9 mouse cellular contexts compared by ENCODE assay signal in genomic region chr6:118373294-118373693, GRCm38 (mm10). TPM values are rescaled to one million over a fixed set of nuclear protein-coding genes. Genes with fewer than 3 reads are reported as not detected.
DNase-seq lines count a peak whose midpoint lies in the region; ATAC-seq and TF ChIP-seq lines count a peak whose summit lies in the region.
"Had no signal": no experiment of that assay in that cellular context is flagged by ENCODE, and none has a peak within 500 bp of the region (broad histone marks: within the 10 kb centered on the region; RNA-seq: fewer than 3 reads in every experiment).

No protein-coding gene starts in this region.

- H3K9me3 ChIP-seq in hindbrain, embryonic 11.5 days (ENCODE audit: control insufficient read depth, low read length): no peaks in the 10 kb centered on the region
- H3K9me3 ChIP-seq in hindbrain, embryonic 13.5 days: no peaks in the 10 kb centered on the region
- H3K9me3 ChIP-seq in CH12.LX (replicated peaks; ENCODE audit: low read length): no peaks in the 10 kb centered on the region
- no peaks in the 10 kb centered on the region for H3K9me3 ChIP-seq in neural tube, embryonic 11.5 days (ENCODE audit: control insufficient read depth, low read length)
- H3K9me3 ChIP-seq: embryonic facial prominence, embryonic 13.5 days had no signal

- peak; percentile 50 for TF ChIP-seq RAD21 in CH12.LX (IDR thresholded peaks at IDR 0.05; ENCODE audit: low read depth, low read length)

- no peak for ATAC-seq in hindbrain, embryonic 11.5 days (ENCODE audit: low FRiP score)
- no peak for ATAC-seq in hindbrain, embryonic 13.5 days (ENCODE audit: low FRiP score)
- no peak for ATAC-seq in neural tube, embryonic 11.5 days (ENCODE audit: insufficient read depth, low FRiP score, low TSS enrichment)
- no peak for ATAC-seq in inflammation-experienced regulatory T-cells, adult 6 months

- no peak for TF ChIP-seq EP300 in CH12.LX (IDR thresholded peaks at IDR 0.05; ENCODE audit: low read length)

- peak; percentile 67 for DNase-seq in hindbrain, embryonic 11.5 days (ENCODE audit: low spot score)
- DNase-seq in CH12.LX (ENCODE audit: extremely low read depth): peak; percentile 17
- peak; percentile 71 for DNase-seq in adrenal gland, postnatal 25 days
- peak; percentile 45 to 49 for DNase-seq in frontal cortex, postnatal 25 days (ENCODE audit: low spot score in 2 of 2)
- peak; percentile 36 to 38 for DNase-seq in layer of hippocampus, postnatal 14 days (ENCODE audit: low spot score in 2 of 2)
- peak; percentile 57 for DNase-seq in neural tube, embryonic 11.5 days (ENCODE audit: low spot score)

- H3K4me1 ChIP-seq in hindbrain, embryonic 11.5 days (replicated peaks; ENCODE audit: control insufficient read depth, insufficient read depth, low read length): no peaks in the 10 kb centered on the region
- 0 out of 2 replicates have a peak, but pooled peaks cover 3% of the 10 kb centered on the region for H3K4me1 ChIP-seq in hindbrain, embryonic 13.5 days (replicated peaks)
- H3K4me1 ChIP-seq in CH12.LX (ENCODE audit: control insufficient read depth in 1 of 2, insufficient read depth in 2 of 2): no peaks in the 10 kb centered on the region; a peak in 1 of 4 replicates
- H3K4me1 ChIP-seq in neural tube, embryonic 11.5 days (ENCODE audit: control insufficient read depth, insufficient read depth, low read length): no peaks in the 10 kb centered on the region

- H3K36me3 ChIP-seq in hindbrain, embryonic 11.5 days (ENCODE audit: control insufficient read depth, insufficient read depth, low read length): no peaks in the 10 kb centered on the region
- H3K36me3 ChIP-seq in hindbrain, embryonic 13.5 days: no peaks in the 10 kb centered on the region
- no peaks in the 10 kb centered on the region for H3K36me3 ChIP-seq in CH12.LX (replicated peaks in 1 of 2; ENCODE audit: control insufficient read depth in 1 of 2, insufficient read depth in 1 of 2, low read length in 1 of 2)
- no peaks in the 10 kb centered on the region for H3K36me3 ChIP-seq in neural tube, embryonic 11.5 days (ENCODE audit: control insufficient read depth, insufficient read depth, low read length)
- H3K36me3 ChIP-seq: embryonic facial prominence, embryonic 13.5 days had no signal

- H3K27me3 ChIP-seq in hindbrain, embryonic 11.5 days (ENCODE audit: control insufficient read depth, insufficient read depth, low read length): no peaks in the 10 kb centered on the region
- 0 out of 2 replicates have a peak, but pooled peaks cover 13% of the 10 kb centered on the region for H3K27me3 ChIP-seq in hindbrain, embryonic 13.5 days
- peaks cover 65% of the 10 kb centered on the region for H3K27me3 ChIP-seq in CH12.LX (replicated peaks)
- no peaks in the 10 kb centered on the region for H3K27me3 ChIP-seq in neural tube, embryonic 11.5 days (ENCODE audit: control insufficient read depth, insufficient read depth, low read length)

- TF ChIP-seq POLR2A in CH12.LX (IDR thresholded peaks at IDR 0.05; ENCODE audit: low read depth, low read length): no peak

- 42% methylated on average over 5 of the region's 5 CpGs for WGBS in hindbrain, embryonic 11.5 days
- WGBS in hindbrain, embryonic 13.5 days: 41% methylated on average over 5 of the region's 5 CpGs
- WGBS in neural tube, embryonic 11.5 days: 38% methylated on average over 5 of the region's 5 CpGs

- in situ Hi-C loops in CH12.LX (cut with MboI; ENCODE audit: low pct_ligation_motif_present, low pct_unique_long_range_greater_than_20kb, low sequenced_read_pairs): no loop called here

- no peak overlapping the region for H3K27ac ChIP-seq in hindbrain, embryonic 11.5 days (ENCODE audit: low read depth, low read length)
- H3K27ac ChIP-seq in hindbrain, embryonic 13.5 days: no peak overlapping the region
- no peak overlapping the region for H3K27ac ChIP-seq in CH12.LX (ENCODE audit: insufficient read depth, low read depth)
- H3K27ac ChIP-seq in neural tube, embryonic 11.5 days (ENCODE audit: low read depth, low read length): no peak overlapping the region
- H3K27ac ChIP-seq: embryonic facial prominence, embryonic 13.5 days had no signal

- no peak overlapping the region for H3K4me2 ChIP-seq in hindbrain, embryonic 11.5 days (replicated peaks; ENCODE audit: low read depth, low read length)
- H3K4me2 ChIP-seq in hindbrain, embryonic 13.5 days: no peak overlapping the region
- H3K4me2 ChIP-seq in CH12.LX (ENCODE audit: insufficient read depth, low read depth, poor library complexity, severe bottlenecking): no peak overlapping the region
- H3K4me2 ChIP-seq in neural tube, embryonic 11.5 days (ENCODE audit: low read depth): no peak overlapping the region
- H3K4me2 ChIP-seq: embryonic facial prominence, embryonic 13.5 days had no signal

- H3K79me2 ChIP-seq in CH12.LX (replicated peaks; ENCODE audit: control insufficient read depth, extremely low read depth, insufficient read depth, poor library complexity, severe bottlenecking): no peaks in the 10 kb centered on the region

- dilution Hi-C loops in CH12.LX (cut with MboI; ENCODE audit: extremely low pct_ligation_motif_present, extremely low pct_unique_long_range_greater_than_20kb, low sequenced_read_pairs): no loop called here

- H3K4me3 ChIP-seq in hindbrain, embryonic 11.5 days (ENCODE audit: low read depth, low read length): no peak overlapping the region
- H3K4me3 ChIP-seq in hindbrain, embryonic 13.5 days: no peak overlapping the region
- no peak overlapping the region for H3K4me3 ChIP-seq in CH12.LX (replicated peaks in 1 of 3; ENCODE audit: low read depth in 2 of 3, low read length in 2 of 3, poor library complexity in 1 of 3)
- H3K4me3 ChIP-seq in neural tube, embryonic 11.5 days (ENCODE audit: low read depth, low read length): no peak overlapping the region
- H3K4me3 ChIP-seq: embryonic facial prominence, embryonic 13.5 days had no signal

- no peak overlapping the region for H3K9ac ChIP-seq in hindbrain, embryonic 11.5 days (ENCODE audit: low read depth, low read length)
- H3K9ac ChIP-seq in hindbrain, embryonic 13.5 days: no peak overlapping the region
- H3K9ac ChIP-seq in CH12.LX (ENCODE audit: insufficient read depth, low read depth): no peak overlapping the region
- no peak overlapping the region for H3K9ac ChIP-seq in neural tube, embryonic 11.5 days (ENCODE audit: low read length)
- H3K9ac ChIP-seq: embryonic facial prominence, embryonic 13.5 days had no signal

- TF ChIP-seq CTCF in CH12.LX (conservative IDR thresholded peaks at IDR 0.05 in 1 of 2, IDR thresholded peaks at IDR 0.05 in 1 of 2; ENCODE audit: low read depth in 2 of 2, low read length in 2 of 2): peak; percentile 19 to 61; a peak in 2 of 4 replicates

TF ChIP-seq in CH12.LX, 34 proteins besides CTCF, POLR2A, EP300 and RAD21:
- peak; percentile 48 for TF ChIP-seq SMC3 (IDR thresholded peaks at IDR 0.05; ENCODE audit: low read depth, low read length)
- no peak for TF ChIP-seq RCOR1 (conservative IDR thresholded peaks at IDR 0.05; ENCODE audit: low read depth, low read length)
TF ChIP-seq in CH12.LX: peak in this region for 1.

RNA-seq across cellular contexts. Expression of gene Bms1, which starts 46.0 kb away (rescaled TPM):
- 38.9 and 44.2 TPM in 2 replicates for polyA plus RNA-seq in hindbrain, embryonic 11.5 days (2014; fragmentation: Nextera tagmentation; extraction: Ambion mirVana)
- polyA plus RNA-seq in hindbrain, embryonic 13.5 days (2015; fragmentation: Nextera tagmentation; extraction: Ambion mirVana): 24.9 TPM in 2 replicates
- 57.0 and 72.4 TPM in 2 replicates for total RNA-seq in CH12.LX (2012; rRNA removed)
- 40.7 and 45.8 TPM in 2 replicates for total RNA-seq in CH12.LX (2014; rRNA removed)
- polyA plus RNA-seq in CH12.LX (2012; ENCODE audit: insufficient read length, low read depth): 108 and 109 TPM in 2 replicates
- total RNA-seq in adrenal gland, postnatal 25 days (2021): 30.3 and 30.9 TPM in 2 replicates
- 10 to 100 TPM; 24.3 to 27.1 TPM for total RNA-seq in layer of hippocampus, postnatal 14 days (2021)
- polyA plus RNA-seq in neural tube, embryonic 11.5 days (2014; fragmentation: Nextera tagmentation; extraction: Ambion mirVana): 43.9 and 50.0 TPM in 2 replicates
- polyA plus RNA-seq in inflammation-experienced regulatory T-cells, adult 6 months (2017; shearing (Covaris generic)): 10 to 100 TPM; 26.1 to 29.9 (median 26.6) TPM

Comparison
In these comparisons a context has a peak if more than half of its experiments do, and no peak if none do; other contexts are left out.
1. DNase-seq: peak in every context shown above with its lines; median percentile 71 in adrenal gland, postnatal 25 days; 67 in hindbrain, embryonic 11.5 days; 57 in neural tube, embryonic 11.5 days; 47 in frontal cortex, postnatal 25 days; 37 in layer of hippocampus, postnatal 14 days; 17 in CH12.LX.